Mouse (Mus musculus): ENCODE results near the gene P2rx6.

Gene P2rx6

GRCm38 (mm10) chr16:17563580-17563979 lies 1.9 kb downstream of the P2rx6 start:
- DNase-seq = no peak

- no peak for DNase-seq
These were observed 2.5 kb downstream of the P2rx6 start for GRCm38 (mm10) chr16:17564221-17564620.

GRCm38 (mm10) chr16:17564771-17565170 lies 3.1 kb downstream of the P2rx6 start:
- DNase-seq = peak in 1 of 2 experiments; percentile 42

GRCm38 (mm10) chr16:17566186-17566585 lies 4.5 kb downstream of the P2rx6 start:
- no peak for DNase-seq

GRCm38 (mm10) chr16:17575870-17576824 lies 14.5 kb downstream of the P2rx6 start:
- peak; percentile 81 to 90 for DNase-seq

- no peak for DNase-seq
These were observed 15.1 kb downstream of the P2rx6 start for GRCm38 (mm10) chr16:17576825-17577215.

- DNase-seq = peak in 1 of 2 experiments; percentile 53
These were observed 21.4 kb downstream of the P2rx6 start, which contains the start of gene Slc7a4 for GRCm38 (mm10) chr16:17583064-17583463. Gene Slc7a4, minus strand, starts transcription at chr16:17583214.

GRCm38 (mm10) chr16:17584555-17584954 lies 22.9 kb downstream of the P2rx6 start:
- no peak for DNase-seq

- no peak for DNase-seq
These were observed 29.0 kb downstream of the P2rx6 start for GRCm38 (mm10) chr16:17590731-17591130.

GRCm38 (mm10) chr16:17600944-17601562 lies 39.4 kb downstream of the P2rx6 start:
- peak; percentile 6 to 10 for DNase-seq

- DNase-seq = no peak
These were observed 43.3 kb downstream of the P2rx6 start for GRCm38 (mm10) chr16:17604941-17605340.

- no peak for DNase-seq
These were observed 44.0 kb downstream of the P2rx6 start for GRCm38 (mm10) chr16:17605684-17606083.

- no peak for DNase-seq
These were observed 49.7 kb downstream of the P2rx6 start for GRCm38 (mm10) chr16:17611383-17611782.

GRCm38 (mm10) chr16:17614740-17615139 lies 53.1 kb downstream of the P2rx6 start:
- peak in 1 of 2 experiments; percentile 17 for DNase-seq

GRCm38 (mm10) chr16:17616212-17616611 lies 54.5 kb downstream of the P2rx6 start:
- DNase-seq = no peak

- DNase-seq = peak; percentile 50 to 82
These were observed 56.4 kb downstream of the P2rx6 start for GRCm38 (mm10) chr16:17617922-17618565.

GRCm38 (mm10) chr16:17619198-17620105 lies 57.8 kb downstream of the P2rx6 start, which contains the start of gene Smpd4:
Gene Smpd4, plus strand, starts transcription at chr16:17619354.
- DNase-seq = peak; percentile 91 to 96

- DNase-seq = no peak
These were observed 60.3 kb downstream of the P2rx6 start for GRCm38 (mm10) chr16:17621936-17622335.

GRCm38 (mm10) chr16:17625488-17626268 lies 64.0 kb downstream of the P2rx6 start:
- peak in 1 of 2 experiments; percentile 13 for DNase-seq

GRCm38 (mm10) chr16:17626269-17626555 lies 64.5 kb downstream of the P2rx6 start:
- DNase-seq = no peak
